In the genomic region with DNA sequence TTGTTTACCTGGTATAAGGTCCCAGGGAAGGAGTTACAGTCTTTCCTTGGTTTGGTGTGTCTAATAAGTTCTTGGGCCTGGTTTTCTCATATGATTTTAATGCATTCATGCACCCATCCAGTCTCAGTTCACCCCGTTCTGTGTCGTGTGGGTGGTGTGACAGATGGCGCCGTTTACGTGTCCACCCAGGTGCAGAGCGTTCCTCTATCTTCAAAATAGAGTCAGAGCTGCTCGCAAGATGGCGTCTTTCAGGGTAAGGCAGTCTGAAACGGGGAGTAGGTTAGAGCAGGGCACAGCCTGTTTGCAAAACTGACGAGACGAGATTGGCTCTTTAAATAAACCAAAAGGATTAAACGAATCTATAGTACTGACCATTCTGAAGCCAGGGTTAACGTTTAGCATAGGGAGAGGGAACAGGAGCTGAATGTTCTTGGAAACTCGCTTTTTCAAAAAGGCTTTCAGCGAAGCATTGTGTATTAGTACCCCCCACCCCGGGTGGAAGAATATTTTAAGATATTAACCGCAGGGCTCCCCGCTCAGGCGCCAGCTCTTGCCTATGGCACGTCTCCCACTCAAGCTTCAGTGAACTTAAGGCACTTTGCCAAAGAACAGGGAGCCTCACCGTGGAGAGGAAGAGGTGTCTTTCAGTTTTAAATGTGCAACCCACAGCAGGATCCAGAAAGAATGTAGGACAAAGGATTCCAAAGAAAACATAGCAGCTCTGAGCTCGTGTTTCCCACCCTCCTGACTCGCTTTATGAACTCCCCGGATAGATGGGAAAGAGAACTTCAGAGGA, we compare ENCODE assay signal across 9 mouse cellular contexts.
DNase-seq lines count a peak whose midpoint lies in the region; ATAC-seq and TF ChIP-seq lines count a peak whose summit lies in the region.
"Had no signal": no experiment of that assay in that cellular context is flagged by ENCODE, and none has a peak within 500 bp of the region (broad histone marks: within the 10 kb centered on the region; RNA-seq: fewer than 3 reads in every experiment).

No protein-coding gene starts in this region.

- peak; percentile 42 for ATAC-seq in frontal cortex, adult (ENCODE audit: low TSS enrichment)
- no peak for ATAC-seq in lung, embryonic 14.5 days (ENCODE audit: insufficient read depth)
- no peak for ATAC-seq in liver, embryonic 12.5 days

- no peak overlapping the region for H3K4me3 ChIP-seq in lung, embryonic 14.5 days (ENCODE audit: low read depth, low read length)
- no peak overlapping the region for H3K4me3 ChIP-seq in lung, adult 2 months (replicated peaks; ENCODE audit: extremely low read depth, low read depth, low read length)
- H3K4me3 ChIP-seq in liver, embryonic 12.5 days: no peak overlapping the region

- no peaks in the 10 kb centered on the region for H3K27me3 ChIP-seq in lung, embryonic 14.5 days (ENCODE audit: insufficient read depth, low read length)
- H3K27me3 ChIP-seq in liver, embryonic 12.5 days (replicated peaks): no peaks in the 10 kb centered on the region

- H3K9me3 ChIP-seq in lung, embryonic 14.5 days (ENCODE audit: low read depth, low read length): no peaks in the 10 kb centered on the region
- H3K9me3 ChIP-seq in liver, embryonic 12.5 days (replicated peaks): no peaks in the 10 kb centered on the region

- TF ChIP-seq POLR2A in lung, adult 2 months (IDR thresholded peaks at IDR 0.05; ENCODE audit: borderline replicate concordance, extremely low read depth, low read depth, low read length): no peak

- H3K9ac ChIP-seq in lung, embryonic 14.5 days: no peak overlapping the region
- H3K9ac ChIP-seq in liver, embryonic 12.5 days: no peak overlapping the region

- H3K36me3 ChIP-seq in lung, embryonic 14.5 days (ENCODE audit: insufficient read depth): no peaks in the 10 kb centered on the region
- H3K36me3 ChIP-seq in liver, embryonic 12.5 days: no peaks in the 10 kb centered on the region

- 76% methylated on average over 24 of the region's 24 CpGs for whole genome bisulfite sequencing in lung, embryonic 14.5 days
- WGBS in lung, adult 2 months: 78% methylated on average over 24 of the region's 24 CpGs
- WGBS in liver, embryonic 12.5 days (ENCODE audit: insufficient replicate concordance): 75% methylated on average over 24 of the region's 24 CpGs

- no peak overlapping the region for H3K4me2 ChIP-seq in lung, embryonic 14.5 days
- no peak overlapping the region for H3K4me2 ChIP-seq in liver, embryonic 12.5 days

- H3K27ac ChIP-seq in lung, embryonic 14.5 days (ENCODE audit: low read depth): no peak overlapping the region
- H3K27ac ChIP-seq in liver, embryonic 12.5 days: no peak overlapping the region

- intact Hi-C loops in left cerebral cortex, postnatal 36 days (cut with DNase I): loop anchor here (2.0 to 5.0 kb wide), 2 partner anchors 27 to 92 kb away; no protein-coding TSS in a partner anchor

- no peaks in the 10 kb centered on the region for H3K4me1 ChIP-seq in lung, embryonic 14.5 days (ENCODE audit: insufficient read depth)
- H3K4me1 ChIP-seq in lung, adult 2 months (ENCODE audit: control insufficient read depth, insufficient read depth, low read length): no peaks in the 10 kb centered on the region
- no peaks in the 10 kb centered on the region for H3K4me1 ChIP-seq in liver, embryonic 12.5 days

- TF ChIP-seq CTCF in lung, embryonic 14.5 days (IDR thresholded peaks at IDR 0.05; ENCODE audit: low read depth): no peak
- TF ChIP-seq CTCF in lung, adult 2 months (IDR thresholded peaks at IDR 0.05; ENCODE audit: insufficient read depth, low read length): no peak

- DNase-seq in frontal cortex, postnatal 10 days (ENCODE audit: low spot score in 2 of 2): no peak
- DNase-seq in lung, embryonic 14.5 days: peak; percentile 7
- no peak for DNase-seq in lung, adult 2 months
- DNase-seq in cerebellum, postnatal 25 days: peak; percentile 62 to 63
- peak; percentile 28 to 53 for DNase-seq in left cerebral cortex, postnatal 36 days (ENCODE audit: low spot score in 2 of 2)
- DNase-seq in thymus, postnatal 14 days: no peak
- DNase-seq: heart, postnatal 36 days had no signal

Comparison
In these comparisons a context has a peak if more than half of its experiments do, and no peak if none do; other contexts are left out.
1. DNase-seq: peak in lung, embryonic 14.5 days (single experiment), cerebellum, postnatal 25 days (2 of 2) and left cerebral cortex, postnatal 36 days (2 of 2); none in frontal cortex, postnatal 10 days (0 of 2), lung, adult 2 months (single experiment) and thymus, postnatal 14 days (single experiment).